Mouse (Mus musculus): ENCODE data around the gene Nav2.
A peak's percentile ranks its signal among the peaks of the same experiment; 100 is the strongest.

DNA sequence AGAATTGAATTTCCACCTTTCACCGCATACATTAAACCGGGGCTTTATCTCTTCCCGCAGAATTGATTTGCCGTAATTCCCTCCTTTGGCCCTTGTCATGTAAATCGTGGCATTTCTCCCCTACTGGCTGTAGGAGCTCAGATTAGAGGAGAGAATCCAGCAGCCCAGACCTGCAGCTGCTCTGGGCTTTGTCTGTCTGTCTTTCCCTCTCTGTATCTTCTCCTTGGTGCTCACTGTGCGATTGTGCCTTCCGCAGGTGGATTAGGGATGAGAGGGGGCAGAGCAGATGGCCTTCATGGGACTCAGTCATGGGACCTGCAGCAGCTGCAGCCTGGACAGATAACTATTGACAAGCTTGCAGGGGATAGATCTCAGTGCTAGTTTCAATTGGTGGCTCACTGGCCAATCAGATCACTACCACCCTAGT lies 162.6 kb downstream of the Nav2 start:
- TF ChIP-seq POLR2A (IDR thresholded peaks at IDR 0.05; ENCODE audit: insufficient read depth, low read length) (no peak), EP300 (IDR thresholded peaks at IDR 0.05; ENCODE audit: insufficient read depth, low read depth, low read length) (peak; percentile 71; the same call in 1 of the 2 replicates), CTCF (IDR thresholded peaks at IDR 0.05; ENCODE audit: low read depth, low read length) (no peak)

All from ES-Bruce4 (cell line).